Mouse (Mus musculus): ENCODE measurements around the gene Adipor1. TPM values are rescaled to one million over a fixed set of nuclear protein-coding genes. Genes with fewer than 3 reads are reported as not detected.

The Adipor1 gene
- polyA plus RNA-seq, 1 experiment from 2014 or later = 80.7 TPM

- Histone ChIP-seq H3K4me3 (replicated peaks) (no peak overlapping the region), H3K4me1 (replicated peaks) (peaks cover 5% of the 10 kb centered on the region; the same call in 1 of the 2 replicates), H3K9ac (replicated peaks) (no peak overlapping the region), H3K9me3 (no peaks in the 10 kb centered on the region), H3K27me3 (no peaks in the 10 kb centered on the region), H3K4me2 (no peak overlapping the region), H3K27ac (no peak overlapping the region), H3K36me3 (no peaks in the 10 kb centered on the region)
- 51% methylated on average over 3 of the region's 3 CpGs for WGBS
- ATAC-seq (ENCODE audit: insufficient number of reproducible peaks, insufficient read depth, low FRiP score, low TSS enrichment, low read depth) = no peak
Measured at GRCm38 (mm10) chr1:134450986-134451385, 35.8 kb downstream of the Adipor1 start.

- peaks cover 19% of the 10 kb centered on the region for H3K36me3 ChIP-seq
- H3K9ac ChIP-seq (replicated peaks) = peak within 1 kb of the TSS; percentile 90
- no peaks in the 10 kb centered on the region for H3K27me3 ChIP-seq
- WGBS = 1% methylated on average over 61 of the region's 61 CpGs
- peak; percentile 91 for ATAC-seq (ENCODE audit: insufficient number of reproducible peaks, insufficient read depth, low FRiP score, low TSS enrichment, low read depth)
- H3K4me1 ChIP-seq (replicated peaks) = peaks cover 12% of the 10 kb centered on the region
- peak within 1 kb of the TSS; percentile 96 for H3K4me3 ChIP-seq (replicated peaks)
- peak within 1 kb of the TSS; percentile 72 for H3K4me2 ChIP-seq
- peak within 1 kb of the TSS; percentile 83 for H3K27ac ChIP-seq
- no peaks in the 10 kb centered on the region for H3K9me3 ChIP-seq
Measured at GRCm38 (mm10) chr1:134454904-134455824, 40.0 kb downstream of the Adipor1 start, which contains the start of gene Klhl12. Gene Klhl12 (plus strand): TSS chr1:134455531.

DNA sequence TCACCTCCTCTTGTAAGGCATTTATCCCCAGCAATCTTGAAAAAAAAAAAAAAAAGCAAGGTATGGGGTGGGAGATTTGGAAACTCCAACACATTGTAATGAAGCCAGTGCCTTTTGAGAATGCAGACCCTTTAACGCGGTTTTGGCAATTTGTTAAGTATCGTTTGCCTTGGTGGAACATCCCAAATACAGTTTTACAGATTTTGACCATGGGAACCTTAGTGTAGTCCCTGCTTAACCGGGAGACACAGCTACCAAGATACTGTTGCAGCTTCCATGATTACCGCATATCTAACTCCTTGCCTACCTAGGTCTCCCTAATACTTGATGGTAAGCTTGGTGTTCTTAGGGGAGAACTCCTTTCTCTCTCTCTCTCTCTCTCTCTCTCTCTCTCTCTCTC, 40.9 kb downstream of the Adipor1 start:
- no peak overlapping the region for H3K27ac ChIP-seq
- H3K27me3 ChIP-seq = no peaks in the 10 kb centered on the region
- H3K4me1 ChIP-seq (replicated peaks) = peaks cover 12% of the 10 kb centered on the region
- WGBS = 33% methylated on average over 5 of the region's 5 CpGs
- no peak for ATAC-seq (ENCODE audit: insufficient number of reproducible peaks, insufficient read depth, low FRiP score, low TSS enrichment, low read depth)
- peak overlapping the region; percentile 96 for H3K4me3 ChIP-seq (replicated peaks)
- H3K36me3 ChIP-seq = peaks cover 28% of the 10 kb centered on the region
- peak overlapping the region; percentile 90 for H3K9ac ChIP-seq (replicated peaks)
- peak overlapping the region; percentile 72 for H3K4me2 ChIP-seq
- H3K9me3 ChIP-seq = no peaks in the 10 kb centered on the region

GRCm38 (mm10) chr1:134458139-134458727, 43.1 kb downstream of the Adipor1 start:
- peaks cover 42% of the 10 kb centered on the region for H3K36me3 ChIP-seq
- no peak for ATAC-seq (ENCODE audit: insufficient number of reproducible peaks, insufficient read depth, low FRiP score, low TSS enrichment, low read depth)
- 91% methylated on average over 7 of the region's 7 CpGs for WGBS
- H3K4me1 ChIP-seq (replicated peaks) = peaks cover 12% of the 10 kb centered on the region
- H3K27ac ChIP-seq = no peak overlapping the region
- no peak overlapping the region for H3K4me3 ChIP-seq (replicated peaks)
- H3K27me3 ChIP-seq = no peaks in the 10 kb centered on the region
- no peak overlapping the region for H3K4me2 ChIP-seq
- H3K9ac ChIP-seq (replicated peaks) = no peak overlapping the region
- H3K9me3 ChIP-seq = no peaks in the 10 kb centered on the region

GRCm38 (mm10) chr1:134460294-134461284, 45.4 kb downstream of the Adipor1 start:
- 96% methylated on average over 1 of the region's 1 CpGs for WGBS
- Histone ChIP-seq H3K4me2 (no peak overlapping the region), H3K27me3 (no peaks in the 10 kb centered on the region), H3K9me3 (no peaks in the 10 kb centered on the region), H3K27ac (no peak overlapping the region), H3K36me3 (peaks cover 62% of the 10 kb centered on the region), H3K4me1 (replicated peaks) (peaks cover 8% of the 10 kb centered on the region), H3K9ac (replicated peaks) (no peak overlapping the region), H3K4me3 (replicated peaks) (no peak overlapping the region)
- ATAC-seq (ENCODE audit: insufficient number of reproducible peaks, insufficient read depth, low FRiP score, low TSS enrichment, low read depth) = no peak

Other genes starting within 250 kb of the Adipor1 start
- gene Chil1, start 233.2 kb upstream of the Adipor1 start, polyA plus RNA-seq (2016; fragmentation: Nextera tagmentation; extraction: Ambion mirVana) = 4.3 and 4.4 TPM in 2 replicates
- 38.8 and 41.9 TPM in 2 replicates for gene Mybph, start 221.9 kb upstream of the Adipor1 start, polyA plus RNA-seq (2016; fragmentation: Nextera tagmentation; extraction: Ambion mirVana)
- 1.5 and 3.0 TPM in 2 replicates for gene Adora1, start 179.9 kb upstream of the Adipor1 start, polyA plus RNA-seq (2016; fragmentation: Nextera tagmentation; extraction: Ambion mirVana)
- 108 and 119 TPM in 2 replicates for gene Myog, start 125.4 kb upstream of the Adipor1 start, polyA plus RNA-seq (2016; fragmentation: Nextera tagmentation; extraction: Ambion mirVana)
- 6.5 and 6.7 TPM in 2 replicates for gene Ppfia4, start 82.5 kb upstream of the Adipor1 start, polyA plus RNA-seq (2016; fragmentation: Nextera tagmentation; extraction: Ambion mirVana)
- gene Tmem183a, start 53.4 kb upstream of the Adipor1 start, polyA plus RNA-seq (2016; fragmentation: Nextera tagmentation; extraction: Ambion mirVana) = 96.6 and 99.3 TPM in 2 replicates
- gene 4933406M09Rik, start 29.4 kb upstream of the Adipor1 start, polyA plus RNA-seq (2016; fragmentation: Nextera tagmentation; extraction: Ambion mirVana) = not detected in 2 replicates
- gene Cyb5r1, start 9.8 kb upstream of the Adipor1 start, polyA plus RNA-seq (2016; fragmentation: Nextera tagmentation; extraction: Ambion mirVana) = 42.6 and 44.0 TPM in 2 replicates
- gene Klhl12, start 40.2 kb downstream of the Adipor1 start, polyA plus RNA-seq (2016; fragmentation: Nextera tagmentation; extraction: Ambion mirVana) = 35.0 and 37.8 TPM in 2 replicates
- 32.6 and 34.1 TPM in 2 replicates for gene Rabif, start 79.3 kb downstream of the Adipor1 start, polyA plus RNA-seq (2016; fragmentation: Nextera tagmentation; extraction: Ambion mirVana)
- not detected in 2 replicates for gene Mgat4e, start 134.3 kb downstream of the Adipor1 start, polyA plus RNA-seq (2016; fragmentation: Nextera tagmentation; extraction: Ambion mirVana)
- 105 and 111 TPM in 2 replicates for gene Kdm5b, start 144.8 kb downstream of the Adipor1 start, polyA plus RNA-seq (2016; fragmentation: Nextera tagmentation; extraction: Ambion mirVana)
- gene Syt2, start 231.3 kb downstream of the Adipor1 start, polyA plus RNA-seq (2016; fragmentation: Nextera tagmentation; extraction: Ambion mirVana) = 0.14 and 0.34 TPM in 2 replicates